Mouse (Mus musculus) limb, embryonic 13.5 days (tissue): ENCODE measurements around the gene Cyp4a31. TPM values are rescaled to one million over a fixed set of nuclear protein-coding genes. Genes with fewer than 3 reads are reported as not detected.
"Not testable (repeated sequence)": the region's sequence is repeated elsewhere in the genome, so short reads cannot be mapped to it uniquely, and the experiment has no call there.

Experiments used
- ATAC-seq: fragments of 200-750 bp; cut with Nextera tagmentation; 2 replicates; pipeline ENCODE4 v1.8.0; 2017; ENCODE audit warnings: low read depth, moderate number of reproducible peaks, moderate TSS enrichment; ENCODE audit not compliant: low FRiP score
- H3K27ac ChIP-seq: fragments of 300-500 bp; sonication (generic); 2 replicates; pipeline ENCODE4 v1.5.1; 2015; ENCODE audit warnings: inconsistent platforms, mild to moderate bottlenecking, moderate library complexity
- H3K27me3 ChIP-seq: fragments of 300-500 bp; sonication (generic); 2 replicates; pipeline ENCODE4 v1.6.1; 2015; ENCODE audit warnings: mild to moderate bottlenecking, inconsistent platforms
- H3K36me3 ChIP-seq: fragments of 300-500 bp; sonication (generic); 2 replicates; pipeline ENCODE4 v1.6.1; 2015; ENCODE audit warnings: inconsistent platforms, mild to moderate bottlenecking, moderate library complexity
- H3K4me1 ChIP-seq: fragments of 300-500 bp; sonication (generic); 2 replicates; pipeline ENCODE4 v1.6.1; 2015; ENCODE audit warnings: inconsistent platforms
- H3K4me2 ChIP-seq: fragments of 300-500 bp; sonication (generic); replicated peaks from 2 replicates; pipeline ENCODE4 v1.6.1; 2015; ENCODE audit warnings: inconsistent platforms, mild to moderate bottlenecking, moderate library complexity
- H3K4me3 ChIP-seq: fragments of 300-500 bp; sonication (generic); 2 replicates; pipeline ENCODE4 v1.5.1; 2015; ENCODE audit warnings: moderate library complexity, mild to moderate bottlenecking, inconsistent platforms
- H3K9ac ChIP-seq: fragments of 300-500 bp; sonication (generic); 2 replicates; pipeline ENCODE4 v1.6.1; 2015; ENCODE audit warnings: mild to moderate bottlenecking, inconsistent platforms
- H3K9me3 ChIP-seq: fragments of 300-500 bp; sonication (generic); 2 replicates; pipeline ENCODE4 v1.6.1; 2016; ENCODE audit warnings: inconsistent platforms
- WGBS: fragments of 180-500 bp; shearing (Covaris S2); methylation state at CpG from one replicate; pipeline ENCODE4 v1.1.7; 2015; 5-methylcytosine and 5-hydroxymethylcytosine counted together
- polyA plus RNA-seq: library from polyadenylated mRNA; unstranded; fragments of >200 nt; fragmentation: Nextera tagmentation; extraction: Ambion mirVana; gene quantifications from 2 replicates; pipeline ENCODE4 v1.2.1, GENCODE M21; 2015

Cyp4a31 gene
- polyA plus RNA-seq, 1 experiment from 2014 or later, result not detected

DNA sequence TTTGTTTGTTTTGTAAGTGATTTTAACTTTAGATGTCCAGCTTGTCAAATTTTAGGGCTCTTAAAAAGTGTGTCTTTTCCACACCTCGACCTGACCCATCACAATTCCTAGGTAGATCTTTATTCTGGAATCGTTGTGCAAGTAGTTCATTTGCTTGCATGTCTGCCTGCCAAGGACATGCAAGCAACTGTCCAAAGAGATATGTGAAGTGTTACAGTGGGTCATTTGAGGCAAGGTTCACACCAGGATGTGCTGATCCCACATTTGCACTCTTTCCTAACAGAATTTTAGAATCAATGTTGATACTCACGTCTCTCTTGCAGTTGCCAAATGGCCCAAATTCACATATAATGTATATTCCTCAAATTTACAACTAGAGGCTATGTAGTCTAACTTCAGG is 11.8 kb downstream of the Cyp4a31 start:
- Histone ChIP-seq H3K9me3 (no peaks in the 10 kb centered on the region), H3K4me1 (no peaks in the 10 kb centered on the region), H3K4me3 (no peak overlapping the region), H3K27ac (no peak overlapping the region), H3K27me3 (no peaks in the 10 kb centered on the region), H3K36me3 (no peaks in the 10 kb centered on the region), H3K9ac (no peak overlapping the region), H3K4me2 (no peak overlapping the region)
- WGBS, result 79% methylated on average over 3 of the region's 3 CpGs
- no peak for ATAC-seq

DNA sequence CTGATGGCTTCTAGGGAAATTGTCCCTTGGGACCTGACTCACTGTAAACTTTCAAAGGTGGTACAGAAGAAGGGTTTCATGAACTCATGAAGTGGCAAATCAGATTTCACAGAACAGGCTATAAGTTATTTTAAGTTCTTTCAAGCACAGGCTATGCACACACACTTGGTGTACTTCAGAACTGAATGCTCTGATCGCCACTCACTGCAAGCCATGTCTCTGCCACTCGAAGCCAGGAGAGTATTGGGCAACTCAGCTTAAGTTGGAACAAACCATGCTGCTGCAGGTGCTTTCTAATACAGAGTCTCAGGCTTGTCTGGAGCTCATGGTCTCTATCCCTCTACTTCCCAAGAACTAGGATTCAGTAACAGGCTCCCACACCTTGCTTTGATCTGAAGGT is 12.3 kb downstream of the Cyp4a31 start:
- Histone ChIP-seq H3K4me2 (no peak overlapping the region), H3K4me3 (no peak overlapping the region), H3K27ac (no peak overlapping the region), H3K4me1 (no peaks in the 10 kb centered on the region), H3K36me3 (no peaks in the 10 kb centered on the region), H3K27me3 (no peaks in the 10 kb centered on the region), H3K9ac (no peak overlapping the region), H3K9me3 (no peaks in the 10 kb centered on the region)
- no peak for ATAC-seq
- 74% methylated on average over 2 of the region's 2 CpGs for WGBS

DNA sequence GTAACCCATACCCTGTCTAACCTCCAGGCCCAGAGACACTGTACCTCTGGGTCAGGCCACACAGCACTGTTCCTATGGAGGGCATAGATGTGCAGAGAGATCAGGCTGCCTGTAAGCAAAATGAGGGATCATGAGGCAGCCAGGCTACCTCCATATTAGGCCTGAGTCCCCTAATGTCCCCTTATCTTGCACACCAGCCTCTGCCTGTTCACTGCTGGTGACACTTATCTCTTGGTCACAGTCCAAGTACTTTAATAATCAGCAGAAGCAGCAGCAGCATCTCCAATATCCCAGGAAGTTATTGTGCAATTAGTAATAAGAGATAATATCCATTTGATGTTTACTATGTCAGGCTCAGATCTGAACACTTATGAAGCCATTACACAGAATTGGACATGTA is 19.6 kb downstream of the Cyp4a31 start:
- no peak overlapping the region for H3K4me3 ChIP-seq
- H3K4me1 ChIP-seq, result no peaks in the 10 kb centered on the region
- no peaks in the 10 kb centered on the region for H3K9me3 ChIP-seq
- H3K27ac ChIP-seq, result no peak overlapping the region
- no peak for ATAC-seq
- H3K36me3 ChIP-seq, result no peaks in the 10 kb centered on the region
- H3K9ac ChIP-seq, result no peak overlapping the region
- H3K27me3 ChIP-seq, result no peaks in the 10 kb centered on the region
- H3K4me2 ChIP-seq, result no peak overlapping the region

DNA sequence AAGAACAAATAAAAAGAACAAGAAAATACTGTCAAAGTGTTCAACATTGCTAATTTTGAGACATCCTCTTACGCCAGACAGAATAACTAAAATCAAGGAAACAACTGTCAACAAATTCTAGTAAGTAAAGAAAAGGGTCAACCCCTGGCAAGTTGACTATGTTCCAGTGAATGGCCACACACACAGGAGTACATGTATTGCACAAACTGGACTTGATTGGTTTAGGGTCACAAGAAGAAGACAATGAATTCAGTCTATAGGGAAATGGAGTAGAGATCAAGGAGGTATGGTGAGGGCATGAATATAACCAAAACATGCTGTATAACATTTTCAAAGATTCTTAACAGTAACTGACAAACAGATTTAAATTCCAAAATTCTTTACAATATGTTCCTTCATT is 32.9 kb downstream of the Cyp4a31 start:
- Histone ChIP-seq H3K27ac (no peak overlapping the region), H3K9me3 (no peaks in the 10 kb centered on the region), H3K27me3 (no peaks in the 10 kb centered on the region), H3K4me3 (no peak overlapping the region), H3K4me2 (no peak overlapping the region), H3K9ac (no peak overlapping the region), H3K36me3 (no peaks in the 10 kb centered on the region), H3K4me1 (no peaks in the 10 kb centered on the region)
- 81% methylated on average over 1 of the region's 1 CpGs for WGBS
- ATAC-seq, result no peak

DNA sequence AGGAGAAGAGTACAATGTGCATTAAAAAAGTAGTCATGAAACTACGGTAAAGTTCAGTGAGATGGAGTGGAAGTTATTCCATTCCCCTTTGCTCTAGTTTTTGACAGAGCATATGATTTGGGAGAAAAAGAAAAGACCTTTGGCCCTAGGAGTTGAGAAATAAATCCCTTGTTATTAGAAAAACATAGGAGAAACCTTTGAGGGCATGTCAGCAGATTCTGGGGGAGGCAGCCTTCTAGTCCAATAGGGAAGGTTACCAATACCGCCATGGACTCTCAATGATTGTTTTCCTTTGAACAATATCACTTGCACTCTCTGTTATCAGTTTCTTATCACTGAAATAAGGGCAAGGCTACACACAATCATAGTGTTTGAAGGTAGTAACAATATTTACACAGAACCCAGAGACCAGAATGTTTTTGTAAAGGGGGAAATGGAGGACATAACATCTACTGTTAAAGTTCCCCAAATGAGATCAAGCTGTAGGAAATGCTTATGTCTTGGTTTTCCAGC is 33.4 kb downstream of the Cyp4a31 start:
- no peak for ATAC-seq
- H3K4me1 ChIP-seq, result no peaks in the 10 kb centered on the region
- H3K4me3 ChIP-seq, result no peak overlapping the region
- no peak overlapping the region for H3K9ac ChIP-seq
- H3K9me3 ChIP-seq, result no peaks in the 10 kb centered on the region
- no peak overlapping the region for H3K4me2 ChIP-seq
- no peaks in the 10 kb centered on the region for H3K27me3 ChIP-seq
- no peaks in the 10 kb centered on the region for H3K36me3 ChIP-seq
- WGBS, result 93% methylated on average over 2 of the region's 2 CpGs
- H3K27ac ChIP-seq, result no peak overlapping the region

DNA sequence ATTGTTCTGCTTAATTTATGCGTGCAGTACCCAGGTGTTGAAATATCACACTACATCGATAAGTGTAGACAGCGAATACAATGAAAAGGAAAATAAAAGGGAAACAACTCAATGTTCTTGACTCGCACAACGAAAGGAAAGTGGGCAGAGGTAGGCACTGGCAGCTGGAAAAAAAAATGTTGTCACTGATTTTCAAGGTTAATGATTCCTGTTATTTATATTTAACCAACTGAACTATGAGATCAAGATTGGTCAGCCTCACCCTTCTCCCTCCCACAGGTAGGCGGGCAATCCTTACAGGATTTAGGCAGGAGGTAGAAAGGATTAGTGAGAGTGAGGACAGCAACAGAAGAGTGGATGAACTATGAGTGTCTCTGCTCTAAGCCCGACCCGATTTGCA is 37.2 kb downstream of the Cyp4a31 start, which contains the start of gene Cyp4a32:
TSS of gene Cyp4a32 (plus strand) at position 359 of the 400 bp plus-strand sequence.
- not testable (repeated sequence) for H3K36me3 ChIP-seq, H3K9me3 ChIP-seq, ATAC-seq, H3K4me2 ChIP-seq, H3K27ac ChIP-seq, H3K27me3 ChIP-seq, H3K4me1 ChIP-seq, H3K4me3 ChIP-seq, H3K9ac ChIP-seq
- 89% methylated on average over 8 of the region's 8 CpGs for WGBS

DNA sequence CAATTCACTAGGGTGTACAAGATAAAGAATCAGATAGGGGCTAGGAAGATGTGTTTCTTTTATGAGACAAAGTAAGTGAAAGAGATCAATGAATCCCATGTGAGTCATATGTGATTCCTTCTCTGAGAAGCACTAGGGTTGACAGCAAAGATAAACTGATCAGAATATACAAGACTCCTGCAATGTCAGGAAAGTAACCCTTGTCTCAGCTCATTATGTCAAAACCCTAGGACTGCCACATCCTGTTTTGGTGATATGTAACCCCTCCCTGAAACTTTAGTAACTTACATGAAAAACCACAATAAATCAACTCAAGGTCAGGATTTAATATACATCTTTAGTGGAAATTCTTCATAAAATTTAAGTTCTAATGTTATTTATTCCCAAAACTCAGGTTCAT is 50.6 kb downstream of the Cyp4a31 start:
- H3K4me2 ChIP-seq, result no peak overlapping the region
- no peaks in the 10 kb centered on the region for H3K27me3 ChIP-seq
- no peaks in the 10 kb centered on the region for H3K4me1 ChIP-seq
- H3K27ac ChIP-seq, result no peak overlapping the region
- no peak for ATAC-seq
- H3K4me3 ChIP-seq, result no peak overlapping the region
- no peaks in the 10 kb centered on the region for H3K36me3 ChIP-seq
- H3K9ac ChIP-seq, result no peak overlapping the region
- H3K9me3 ChIP-seq, result no peaks in the 10 kb centered on the region

DNA sequence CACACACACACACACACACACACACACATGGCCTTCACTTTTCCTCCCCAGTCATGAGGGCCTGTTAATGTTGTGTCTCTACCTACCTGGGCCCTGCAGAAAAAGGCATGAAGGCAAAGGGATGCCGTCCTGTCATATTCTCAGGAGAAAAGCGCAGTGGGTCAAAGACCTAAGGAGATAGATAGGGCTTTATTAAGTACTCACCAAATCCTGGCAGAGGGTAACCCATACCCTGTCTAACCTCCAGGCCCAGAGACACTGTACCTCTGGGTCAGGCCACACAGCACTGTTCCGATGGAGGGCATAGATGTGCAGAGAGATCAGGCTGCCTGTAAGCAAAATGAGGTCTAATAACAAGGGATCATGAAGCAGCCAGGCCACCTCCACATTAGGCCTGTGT is 62.1 kb downstream of the Cyp4a31 start:
- 89% methylated on average over 3 of the region's 3 CpGs for WGBS
- not testable (repeated sequence) for H3K4me3 ChIP-seq, H3K27me3 ChIP-seq, H3K9me3 ChIP-seq, H3K4me2 ChIP-seq, H3K4me1 ChIP-seq, H3K27ac ChIP-seq, H3K36me3 ChIP-seq, ATAC-seq, H3K9ac ChIP-seq

Other genes starting within 250 kb of the Cyp4a31 start
- not detected in 2 replicates for gene Cyp4a12b, start 152.0 kb upstream of the Cyp4a31 start, polyA plus RNA-seq
- gene Cyp4a30b, start 111.0 kb upstream of the Cyp4a31 start, polyA plus RNA-seq, result not detected in 2 replicates
- not detected in 2 replicates for gene Cyp4a14, start 67.5 kb upstream of the Cyp4a31 start, polyA plus RNA-seq
- not detected in 2 replicates for gene Cyp4a10, start 45.4 kb upstream of the Cyp4a31 start, polyA plus RNA-seq
- not detected in 2 replicates for gene Cyp4a32, start 37.3 kb downstream of the Cyp4a31 start, polyA plus RNA-seq
- gene Cyp4b1, start 84.1 kb downstream of the Cyp4a31 start, polyA plus RNA-seq, result 0.08 and 0.36 TPM in 2 replicates
- 31.6 and 32.1 TPM in 2 replicates for gene Efcab14, start 174.1 kb downstream of the Cyp4a31 start, polyA plus RNA-seq
- 0.31 and 0.50 TPM in 2 replicates for gene Tex38, start 217.4 kb downstream of the Cyp4a31 start, polyA plus RNA-seq
- 60.5 and 60.8 TPM in 2 replicates for gene Atpaf1, start 221.2 kb downstream of the Cyp4a31 start, polyA plus RNA-seq